In the genomic region with DNA sequence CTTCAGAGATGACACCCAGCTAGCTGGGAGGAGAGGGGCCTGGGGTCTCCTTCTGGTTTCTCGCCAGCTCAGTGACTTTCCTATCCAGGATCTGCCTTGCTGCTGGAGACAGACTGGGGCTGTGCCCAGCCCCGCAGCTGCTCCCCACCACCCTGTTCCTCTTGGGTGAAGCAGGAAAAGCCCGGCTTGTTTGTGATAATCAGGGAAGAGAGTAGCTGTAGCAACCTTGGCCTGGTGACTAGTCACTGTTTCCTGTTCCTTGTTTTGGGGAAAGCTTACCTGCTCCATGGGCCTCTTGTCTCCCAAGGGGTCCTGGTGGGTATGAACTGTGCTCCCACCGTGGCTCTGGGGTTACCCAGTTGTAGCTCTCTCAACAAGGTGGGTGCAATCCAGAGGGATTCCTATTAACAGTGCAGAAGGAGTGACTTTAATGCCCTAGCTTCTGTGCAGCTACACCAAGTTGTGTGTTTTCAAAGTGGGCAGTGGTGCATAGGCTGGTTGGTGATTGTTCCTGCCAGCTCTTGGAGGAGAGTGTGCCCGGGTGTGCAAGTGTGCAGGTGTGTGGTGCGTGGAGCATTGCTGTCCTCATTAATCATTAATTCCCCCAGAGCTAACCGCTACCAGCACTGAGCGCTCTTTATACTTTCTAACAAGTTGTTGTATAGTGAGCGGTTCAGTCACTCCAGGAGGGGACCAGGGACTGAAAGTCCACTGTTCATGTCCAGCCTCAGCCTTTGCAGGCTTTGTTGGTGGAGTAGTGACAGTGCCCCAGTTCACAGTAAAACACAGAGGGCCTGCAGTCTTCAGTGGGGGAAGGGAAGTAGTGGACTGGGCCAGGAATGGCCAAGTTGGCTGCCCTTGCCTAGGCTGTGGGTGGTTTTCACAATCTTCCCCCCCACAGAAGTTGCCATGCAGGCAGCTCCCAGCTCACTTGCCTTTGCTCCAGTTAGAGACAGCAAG, we compare ENCODE assay signal across 8 mouse cellular contexts. TPM values are rescaled to one million over a fixed set of nuclear protein-coding genes. Genes with fewer than 3 reads are reported as not detected.
A peak's percentile ranks its signal among the peaks of the same experiment; 100 is the strongest.
DNase-seq lines count a peak whose midpoint lies in the region; ATAC-seq and TF ChIP-seq lines count a peak whose summit lies in the region.

No protein-coding gene starts in this region.

- H3K27me3 ChIP-seq in CH12.LX (replicated peaks) = no peaks in the 10 kb centered on the region
- no peaks in the 10 kb centered on the region for H3K27me3 ChIP-seq in lung, postnatal 0 days (replicated peaks; ENCODE audit: insufficient read depth, low read length)

- peaks cover 44% of the 10 kb centered on the region for H3K79me2 ChIP-seq in CH12.LX (replicated peaks; ENCODE audit: control insufficient read depth, extremely low read depth, insufficient read depth, poor library complexity, severe bottlenecking)

- H3K27ac ChIP-seq in CH12.LX (ENCODE audit: insufficient read depth, low read depth) = peak overlapping the region; percentile 40; the same call in 1 of the 2 replicates
- H3K27ac ChIP-seq in lung, postnatal 0 days (ENCODE audit: low read length) = no peak overlapping the region; the same call in 1 of the 2 replicates

- H3K9ac ChIP-seq in CH12.LX (ENCODE audit: insufficient read depth, low read depth) = peak overlapping the region; percentile 85
- no peak overlapping the region for H3K9ac ChIP-seq in lung, postnatal 0 days (replicated peaks; ENCODE audit: low read depth)

- ATAC-seq in lung, postnatal 0 days = no peak

- no peaks in the 10 kb centered on the region for H3K9me3 ChIP-seq in CH12.LX (replicated peaks; ENCODE audit: low read length)
- H3K9me3 ChIP-seq in lung, postnatal 0 days (ENCODE audit: low read length) = no peaks in the 10 kb centered on the region

- 51% methylated on average over 9 of the region's 9 CpGs for WGBS in lung, postnatal 0 days

- TF ChIP-seq POLR2A in CH12.LX (IDR thresholded peaks at IDR 0.05; ENCODE audit: low read depth, low read length) = 0 out of 2 replicates have a peak, but pooled peaks have one; percentile 5

- dilution Hi-C loops in CH12.LX (cut with MboI; ENCODE audit: extremely low pct_ligation_motif_present, extremely low pct_unique_long_range_greater_than_20kb, low sequenced_read_pairs) = no loop called here

- intact Hi-C loops in gastrocnemius, postnatal 14 days (cut with DNase I; ENCODE audit: low total_unique reads) = no loop called here
- intact Hi-C loops in gastrocnemius, postnatal 36 days (cut with DNase I) = loop anchor here (5.0 kb wide), 2 partner anchors 99 to 101 kb away; no protein-coding TSS in a partner anchor

- no peak for TF ChIP-seq EP300 in CH12.LX (IDR thresholded peaks at IDR 0.05; ENCODE audit: low read length)
- TF ChIP-seq EP300 in lung, postnatal 0 days (IDR thresholded peaks at IDR 0.05) = no peak

- DNase-seq in gastrocnemius, postnatal 14 days = peak; percentile 38
- no peak for DNase-seq in gastrocnemius, postnatal 36 days
- no peak for DNase-seq in CH12.LX (ENCODE audit: extremely low read depth)
- peak; percentile 41 to 47 for DNase-seq in cerebellum, postnatal 36 days
- DNase-seq in kidney, postnatal 14 days = peak; percentile 75
- DNase-seq in lung, postnatal 0 days (ENCODE audit: low spot score) = no peak
- no peak for DNase-seq in gastrocnemius, postnatal 10 days
- DNase-seq in natural killer cell, adult 2 months (ENCODE audit: low spot score in 2 of 2) = no peak

- H3K4me2 ChIP-seq in CH12.LX (ENCODE audit: insufficient read depth, low read depth, poor library complexity, severe bottlenecking) = peak overlapping the region; percentile 42
- peak overlapping the region; percentile 91 for H3K4me2 ChIP-seq in lung, postnatal 0 days (replicated peaks; ENCODE audit: low read depth, low read length)

- no peak for TF ChIP-seq RAD21 in CH12.LX (IDR thresholded peaks at IDR 0.05; ENCODE audit: low read depth, low read length)

- H3K4me3 ChIP-seq in CH12.LX (replicated peaks in 1 of 3; ENCODE audit: low read depth in 2 of 3, low read length in 2 of 3, poor library complexity in 1 of 3) = peak overlapping the region; percentile 47 to 80 (median 70)
- peak overlapping the region; percentile 71; the same call in 1 of the 2 replicates for H3K4me3 ChIP-seq in lung, postnatal 0 days (ENCODE audit: low read depth, low read length)

- H3K36me3 ChIP-seq in CH12.LX (replicated peaks in 1 of 2; ENCODE audit: control insufficient read depth in 1 of 2, insufficient read depth in 1 of 2, low read length in 1 of 2) = peaks cover 25 to 47% of the 10 kb centered on the region in 2 experiments
- no peaks in the 10 kb centered on the region for H3K36me3 ChIP-seq in lung, postnatal 0 days (ENCODE audit: insufficient read depth, low read length)

- peaks cover 33 to 81% of the 10 kb centered on the region in 2 experiments for H3K4me1 ChIP-seq in CH12.LX (ENCODE audit: control insufficient read depth in 1 of 2, insufficient read depth in 2 of 2)
- H3K4me1 ChIP-seq in lung, postnatal 0 days (ENCODE audit: insufficient read depth, low read depth, low read length) = peaks cover 6% of the 10 kb centered on the region; the same call in 1 of the 2 replicates

- TF ChIP-seq CTCF in CH12.LX (conservative IDR thresholded peaks at IDR 0.05 in 1 of 2, IDR thresholded peaks at IDR 0.05 in 1 of 2; ENCODE audit: low read depth in 2 of 2, low read length in 2 of 2) = no peak
- no peak for TF ChIP-seq CTCF in lung, postnatal 0 days (IDR thresholded peaks at IDR 0.05)

- in situ Hi-C loops in CH12.LX (cut with MboI; ENCODE audit: low pct_ligation_motif_present, low pct_unique_long_range_greater_than_20kb, low sequenced_read_pairs) = no loop called here

TF ChIP-seq in CH12.LX, 34 proteins besides CTCF, POLR2A, EP300 and RAD21:
- TF ChIP-seq USF2 (conservative IDR thresholded peaks at IDR 0.05; ENCODE audit: low read depth, low read length) (no peak), MXI1 (IDR thresholded peaks at IDR 0.05; ENCODE audit: low read depth, low read length) (no peak), SMC3 (IDR thresholded peaks at IDR 0.05; ENCODE audit: low read depth, low read length) (no peak), CHD2 (IDR thresholded peaks at IDR 0.05; ENCODE audit: low read length) (peak; percentile 7; the same call in 1 of the 2 replicates), USF1 (IDR thresholded peaks at IDR 0.05; ENCODE audit: low read depth, low read length) (no peak), CHD1 (IDR thresholded peaks at IDR 0.05; ENCODE audit: low read depth, low read length) (no peak), JUN (IDR thresholded peaks at IDR 0.05; ENCODE audit: insufficient read depth, low read depth, low read length) (no peak), KAT2A (IDR thresholded peaks at IDR 0.05; ENCODE audit: insufficient replicate concordance, low read length) (no peak), TBP (conservative IDR thresholded peaks at IDR 0.05; ENCODE audit: low read depth, low read length) (no peak), ZMIZ1 (IDR thresholded peaks at IDR 0.05; ENCODE audit: low read depth, low read length) (no peak), MEF2A (IDR thresholded peaks at IDR 0.05; ENCODE audit: borderline replicate concordance, low read depth, low read length) (no peak), MAX (IDR thresholded peaks at IDR 0.05; ENCODE audit: low read length) (0 out of 2 replicates have a peak, but pooled peaks have one; percentile 7), JUND (conservative IDR thresholded peaks at IDR 0.05; ENCODE audit: low read depth, low read length) (no peak), ETS1 (conservative IDR thresholded peaks at IDR 0.05; ENCODE audit: low read depth, low read length) (no peak), GABPA (IDR thresholded peaks at IDR 0.05; ENCODE audit: insufficient replicate concordance, low read depth, low read length) (no peak), MAFK (IDR thresholded peaks at IDR 0.05; ENCODE audit: insufficient replicate concordance, low read length) (no peak)
TF ChIP-seq in CH12.LX: peak in this region for 2.

RNA-seq across cellular contexts. Expression of gene Mgll, which starts 2.3 kb away (rescaled TPM):
- 10 to 100 TPM; 64.9 to 70.5 TPM for total RNA-seq in gastrocnemius, postnatal 14 days (2021)
- 10 to 100 TPM; 36.6 to 37.6 TPM for total RNA-seq in gastrocnemius, postnatal 36 days (2021)
- total RNA-seq in CH12.LX (2012; rRNA removed) = 81.1 and 95.6 TPM in 2 replicates
- 57.7 and 60.8 TPM in 2 replicates for total RNA-seq in CH12.LX (2014; rRNA removed)
- polyA plus RNA-seq in CH12.LX (2012; ENCODE audit: insufficient read length, low read depth) = 66.6 and 76.5 TPM in 2 replicates
- 123 and 131 TPM in 2 replicates for polyA plus RNA-seq in lung, postnatal 0 days (2015; fragmentation: Nextera tagmentation; extraction: Ambion mirVana)
- 10 to 100 TPM; 66.8 to 73.4 TPM for total RNA-seq in gastrocnemius, postnatal 10 days (2021)

Comparison
In these comparisons a context has a peak if more than half of its experiments do, and no peak if none do; other contexts are left out.
1. DNase-seq: peak in gastrocnemius, postnatal 14 days (single experiment), cerebellum, postnatal 36 days (2 of 2) and kidney, postnatal 14 days (single experiment); none in gastrocnemius, postnatal 36 days (0 of 2), CH12.LX (single experiment), lung, postnatal 0 days (single experiment), gastrocnemius, postnatal 10 days (single experiment) and natural killer cell, adult 2 months (0 of 2).